Mouse (Mus musculus) stomach, embryonic 14.5 days (tissue): Measurements from ENCODE around the gene Myo19. TPM values are rescaled to one million over a fixed set of nuclear protein-coding genes. Genes with fewer than 3 reads are reported as not detected.

ENCODE experiments used
- ATAC-seq: fragments of 200-750 bp; cut with Nextera tagmentation; 2 replicates; pipeline ENCODE4 v1.8.0; 2017; ENCODE audit warnings: low read depth, moderate TSS enrichment; ENCODE audit not compliant: insufficient number of reproducible peaks, insufficient read depth, low FRiP score
- H3K27ac ChIP-seq: fragments of 300-500 bp; sonication (generic); 2 replicates; pipeline ENCODE4 v1.5.1; 2014; ENCODE audit warnings: mild to moderate bottlenecking, low read length, moderate library complexity, mixed read lengths
- H3K27me3 ChIP-seq: fragments of 300-500 bp; sonication (generic); 2 replicates; pipeline ENCODE4 v1.6.1; 2014; ENCODE audit warnings: low read length, control low read depth, mixed read lengths; ENCODE audit not compliant: control insufficient read depth, insufficient read depth
- H3K36me3 ChIP-seq: fragments of 300-500 bp; sonication (generic); 2 replicates; pipeline ENCODE4 v1.6.1; 2014; ENCODE audit warnings: mild to moderate bottlenecking, control low read depth, low read length, moderate library complexity, mixed read lengths; ENCODE audit not compliant: control insufficient read depth, insufficient read depth
- H3K4me1 ChIP-seq: fragments of 300-500 bp; sonication (generic); 2 replicates; pipeline ENCODE4 v1.6.1; 2014; ENCODE audit warnings: low read length, control low read depth, mixed read lengths; ENCODE audit not compliant: control insufficient read depth, insufficient read depth
- H3K4me2 ChIP-seq: fragments of 300-500 bp; sonication (generic); replicated peaks from 2 replicates; pipeline ENCODE4 v1.6.1; 2014; ENCODE audit warnings: low read depth, low read length, control low read depth
- H3K4me3 ChIP-seq: fragments of 300-500 bp; sonication (generic); 2 replicates; pipeline ENCODE4 v1.5.1; 2014; ENCODE audit warnings: low read depth, low read length, control low read depth
- H3K9ac ChIP-seq: fragments of 300-500 bp; sonication (generic); replicated peaks from 2 replicates; pipeline ENCODE4 v1.6.1; 2014; ENCODE audit warnings: low read depth, mild to moderate bottlenecking, control low read depth, low read length, moderate library complexity, mixed read lengths
- H3K9me3 ChIP-seq: fragments of 300-500 bp; sonication (generic); 2 replicates; pipeline ENCODE4 v1.6.1; 2016; ENCODE audit warnings: low read depth, low read length, control low read depth; ENCODE audit not compliant: control insufficient read depth
- WGBS: fragments of 180-500 bp; shearing (Covaris S2); extraction: QIAGEN DNeasy Blood & Tissue Kit; methylation state at CpG from one replicate; pipeline ENCODE4 v1.1.7; 2014; 5-methylcytosine and 5-hydroxymethylcytosine counted together
- polyA plus RNA-seq: library from polyadenylated mRNA; unstranded; fragments of >200 nt; fragmentation: Nextera tagmentation; extraction: Ambion mirVana; gene quantifications from 2 replicates; pipeline ENCODE4 v1.2.1, GENCODE M21; 2014

The Myo19 gene
- polyA plus RNA-seq, 1 experiment from 2014 or later = 9.3 TPM

DNA sequence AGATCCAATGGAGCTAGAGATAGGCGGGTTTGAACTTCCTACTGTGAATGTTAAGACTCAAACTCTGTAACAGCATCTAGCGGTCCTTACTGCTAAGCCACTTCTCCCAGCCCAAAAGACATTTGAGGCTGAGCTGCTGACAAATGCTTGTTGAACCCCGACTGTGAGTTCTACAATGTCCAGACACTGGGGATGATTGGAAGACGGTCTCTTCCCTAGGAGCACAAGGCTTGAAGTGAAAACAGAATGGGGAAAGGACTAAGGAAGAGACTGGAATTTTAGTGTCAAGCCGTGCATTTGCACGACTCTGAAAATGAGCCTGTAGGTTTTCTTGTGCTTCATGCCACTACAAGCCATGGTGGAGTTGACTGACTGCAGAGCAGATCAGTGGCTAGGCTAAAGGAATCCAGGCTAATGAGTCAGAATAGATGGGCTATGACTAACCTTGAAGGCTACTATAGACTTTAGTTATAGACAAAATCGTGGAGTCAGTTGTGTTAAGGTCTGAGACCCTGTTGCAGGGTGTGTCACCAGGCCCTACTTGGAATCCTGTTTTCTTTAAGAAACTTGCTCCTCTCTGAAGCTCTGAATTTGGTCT is 36.9 kb downstream of the Myo19 start:
- no peak for ATAC-seq
- H3K9ac ChIP-seq = no peak overlapping the region
- H3K27me3 ChIP-seq = no peaks in the 10 kb centered on the region
- H3K4me3 ChIP-seq = peak overlapping the region; percentile 84
- peaks cover 8% of the 10 kb centered on the region for H3K36me3 ChIP-seq
- WGBS = 61% methylated on average over 7 of the region's 7 CpGs
- peak overlapping the region; percentile 46; the same call in 1 of the 2 replicates for H3K4me2 ChIP-seq
- no peak overlapping the region for H3K27ac ChIP-seq
- H3K9me3 ChIP-seq = no peaks in the 10 kb centered on the region
- H3K4me1 ChIP-seq = no peaks in the 10 kb centered on the region

DNA sequence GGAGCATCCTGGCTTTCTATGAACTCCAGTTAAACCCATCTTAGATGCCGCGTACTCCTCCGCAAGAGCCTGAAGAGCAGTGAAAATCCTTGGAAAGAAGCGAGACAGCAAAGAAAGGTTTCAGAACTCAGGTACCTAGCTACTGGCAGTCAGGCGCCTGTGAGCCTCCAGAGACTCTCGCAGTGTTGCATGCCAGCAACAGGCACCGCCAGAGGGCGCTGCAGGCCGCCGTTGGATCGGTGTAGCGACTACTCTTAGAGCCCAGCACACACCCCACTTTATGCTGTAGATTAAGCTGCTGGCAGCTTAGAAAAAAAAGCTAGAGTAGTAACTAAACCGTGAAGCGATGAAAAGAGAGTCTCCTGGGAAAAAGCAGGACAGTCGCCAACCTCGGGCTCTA is 38.5 kb downstream of the Myo19 start:
- Histone ChIP-seq H3K36me3 (no peaks in the 10 kb centered on the region; the same call in 1 of the 2 replicates), H3K27me3 (no peaks in the 10 kb centered on the region), H3K27ac (no peak overlapping the region), H3K4me3 (no peak overlapping the region), H3K9ac (no peak overlapping the region), H3K4me1 (no peaks in the 10 kb centered on the region), H3K9me3 (no peaks in the 10 kb centered on the region), H3K4me2 (peak overlapping the region; percentile 28)
- ATAC-seq = peak; percentile 77; the same call in 1 of the 2 replicates
- 5% methylated on average over 16 of the region's 16 CpGs for WGBS

DNA sequence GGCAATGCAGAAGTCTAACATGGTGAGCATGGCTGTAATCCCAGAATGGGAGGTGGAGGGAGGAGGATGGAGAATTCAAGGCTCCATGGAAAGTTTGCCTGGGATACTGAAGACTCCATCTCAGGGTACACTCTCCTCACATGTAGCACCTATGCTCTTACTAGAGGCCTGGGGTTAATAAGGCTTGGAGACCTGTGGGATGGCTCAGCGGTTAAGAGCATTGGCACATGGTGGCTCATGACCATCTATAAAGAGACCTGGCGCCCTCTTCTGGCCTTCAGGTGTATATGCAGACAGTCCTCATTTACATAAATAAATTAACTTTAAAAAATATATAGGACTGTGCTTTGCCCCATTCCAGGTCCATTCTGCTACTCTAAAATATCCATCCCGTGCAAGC is 39.3 kb downstream of the Myo19 start:
- H3K9ac ChIP-seq = no peak overlapping the region
- no peaks in the 10 kb centered on the region for H3K9me3 ChIP-seq
- H3K4me2 ChIP-seq = no peak overlapping the region
- H3K4me1 ChIP-seq = no peaks in the 10 kb centered on the region
- H3K27me3 ChIP-seq = no peaks in the 10 kb centered on the region
- H3K36me3 ChIP-seq = no peaks in the 10 kb centered on the region
- no peak for ATAC-seq
- no peak overlapping the region for H3K4me3 ChIP-seq
- no peak overlapping the region for H3K27ac ChIP-seq
- WGBS = 44% methylated on average over 3 of the region's 3 CpGs

DNA sequence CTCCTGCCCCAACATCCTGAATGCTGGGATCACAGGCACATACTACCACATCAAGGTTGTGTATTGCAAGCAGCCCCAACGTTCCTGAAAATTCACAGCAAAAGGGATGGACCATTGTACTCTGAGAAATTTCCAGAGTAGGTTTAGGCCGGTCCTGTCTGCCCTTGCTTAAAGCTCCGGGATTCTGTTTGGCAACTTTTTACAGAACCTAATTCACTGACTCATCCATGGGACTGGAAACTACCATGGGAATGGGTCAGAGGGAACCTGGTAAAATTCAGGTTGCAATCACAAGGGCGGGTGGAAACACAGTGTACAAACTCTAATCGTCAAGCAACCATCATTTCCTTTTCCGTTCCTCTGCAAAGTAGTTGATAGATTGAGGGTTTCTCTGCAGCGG is 40.0 kb downstream of the Myo19 start:
- no peaks in the 10 kb centered on the region for H3K9me3 ChIP-seq
- no peaks in the 10 kb centered on the region for H3K4me1 ChIP-seq
- 68% methylated on average over 7 of the region's 7 CpGs for WGBS
- H3K27ac ChIP-seq = no peak overlapping the region
- ATAC-seq = no peak
- H3K27me3 ChIP-seq = no peaks in the 10 kb centered on the region
- no peaks in the 10 kb centered on the region for H3K36me3 ChIP-seq
- no peak overlapping the region for H3K4me2 ChIP-seq
- no peak overlapping the region for H3K4me3 ChIP-seq
- no peak overlapping the region for H3K9ac ChIP-seq

DNA sequence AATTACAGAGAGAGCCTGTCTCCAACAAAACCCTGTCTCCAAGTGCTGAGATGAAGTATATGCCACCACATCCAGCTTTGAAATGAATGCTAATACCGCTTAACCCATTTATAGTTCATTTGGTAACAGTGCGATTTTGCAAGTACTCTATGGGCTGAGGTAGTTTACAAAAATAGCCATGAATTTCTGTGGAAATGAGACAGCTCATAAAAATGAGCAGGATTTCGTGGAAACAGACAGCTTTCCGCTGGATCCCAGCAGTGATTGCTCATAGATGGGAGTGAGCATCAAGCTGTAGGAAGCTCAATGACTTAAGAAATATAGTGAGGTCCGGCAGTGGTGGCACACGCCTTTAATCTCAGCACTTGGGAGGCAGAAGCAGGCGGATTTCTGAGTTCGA is 41.0 kb downstream of the Myo19 start:
- Histone ChIP-seq H3K4me2 (no peak overlapping the region), H3K27ac (no peak overlapping the region), H3K9ac (no peak overlapping the region), H3K27me3 (no peaks in the 10 kb centered on the region), H3K4me3 (no peak overlapping the region), H3K9me3 (no peaks in the 10 kb centered on the region), H3K36me3 (no peaks in the 10 kb centered on the region), H3K4me1 (no peaks in the 10 kb centered on the region)
- 89% methylated on average over 8 of the region's 8 CpGs for WGBS
- ATAC-seq = no peak

DNA sequence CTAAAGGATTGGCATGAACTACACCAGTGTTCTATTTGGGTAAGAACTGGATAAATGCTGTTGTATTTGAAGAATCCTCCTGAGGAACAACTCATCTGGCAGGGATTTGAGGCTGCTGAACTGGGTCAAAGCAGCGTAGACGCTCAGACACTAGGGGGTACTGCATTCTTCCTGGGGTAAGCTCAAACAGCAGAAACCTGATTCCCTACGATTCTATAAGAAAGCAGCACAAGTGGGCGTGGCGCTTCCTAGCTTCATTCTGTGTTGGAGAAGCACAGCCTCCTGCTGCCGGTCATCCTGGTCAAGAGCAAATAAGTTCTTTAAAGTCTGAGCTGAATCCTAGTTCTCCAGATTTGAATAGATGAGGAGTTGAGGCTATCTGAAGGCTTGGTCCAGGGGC is 52.3 kb downstream of the Myo19 start:
- Histone ChIP-seq H3K27ac (no peak overlapping the region), H3K9me3 (no peaks in the 10 kb centered on the region), H3K27me3 (no peaks in the 10 kb centered on the region), H3K36me3 (no peaks in the 10 kb centered on the region), H3K4me2 (no peak overlapping the region), H3K4me1 (no peaks in the 10 kb centered on the region), H3K9ac (no peak overlapping the region), H3K4me3 (no peak overlapping the region)
- no peak for ATAC-seq
- WGBS = 13% methylated on average over 6 of the region's 6 CpGs

DNA sequence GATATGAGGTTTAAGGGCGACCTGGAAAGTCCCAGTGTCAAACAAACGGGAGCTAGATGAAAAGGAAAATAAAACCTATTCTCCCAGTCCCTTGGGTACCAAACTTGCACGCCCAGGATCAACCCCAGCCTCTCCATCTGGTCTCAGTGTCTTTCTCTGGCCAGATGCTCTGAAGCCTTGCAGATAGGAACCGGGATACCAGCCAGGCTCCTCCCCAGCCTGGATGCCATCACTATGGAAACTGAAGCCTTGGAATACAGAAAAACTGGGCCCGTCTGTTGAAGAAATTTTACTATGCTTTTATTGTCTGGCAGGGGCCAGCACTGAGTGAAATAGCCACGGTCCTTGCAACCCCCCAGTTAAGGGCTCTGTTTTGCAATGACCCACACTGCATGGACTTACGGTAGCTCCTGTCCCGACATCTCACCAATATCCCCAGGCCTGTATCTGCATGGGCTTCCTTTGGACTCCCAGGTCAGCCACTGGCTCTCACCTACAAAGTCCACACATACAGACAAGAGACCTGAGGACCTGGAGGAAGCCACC is 59.6 kb downstream of the Myo19 start:
- H3K4me1 ChIP-seq = 0 out of 2 replicates have a peak, but pooled peaks cover 2% of the 10 kb centered on the region
- no peaks in the 10 kb centered on the region for H3K27me3 ChIP-seq
- H3K4me2 ChIP-seq = no peak overlapping the region
- H3K36me3 ChIP-seq = no peaks in the 10 kb centered on the region
- no peak overlapping the region for H3K4me3 ChIP-seq
- no peak for ATAC-seq
- no peaks in the 10 kb centered on the region for H3K9me3 ChIP-seq
- no peak overlapping the region for H3K27ac ChIP-seq
- WGBS = 61% methylated on average over 8 of the region's 8 CpGs
- H3K9ac ChIP-seq = no peak overlapping the region

DNA sequence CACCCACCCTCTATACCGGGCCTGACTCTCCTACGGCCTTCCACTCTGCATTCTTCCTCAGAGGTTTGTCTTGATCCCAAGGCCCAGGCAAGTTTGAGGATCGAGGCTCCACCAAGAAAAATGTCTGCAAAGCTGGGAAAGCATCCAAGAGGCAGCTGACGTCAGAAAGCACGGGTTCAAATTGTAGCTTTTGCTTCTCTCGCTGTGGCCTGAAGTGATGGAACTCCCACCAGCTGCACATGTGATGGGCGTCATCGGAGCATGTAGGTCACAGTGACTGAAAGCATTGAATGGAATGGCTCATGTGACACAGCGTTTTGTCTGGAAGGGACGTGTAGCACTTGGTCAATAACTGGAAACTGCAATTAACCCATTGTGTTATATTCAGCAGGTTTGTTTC is 60.2 kb downstream of the Myo19 start:
- Histone ChIP-seq H3K4me2 (no peak overlapping the region), H3K27me3 (no peaks in the 10 kb centered on the region), H3K36me3 (no peaks in the 10 kb centered on the region), H3K9me3 (no peaks in the 10 kb centered on the region), H3K9ac (no peak overlapping the region), H3K4me1 (0 out of 2 replicates have a peak, but pooled peaks cover 2% of the 10 kb centered on the region), H3K27ac (no peak overlapping the region), H3K4me3 (no peak overlapping the region)
- no peak for ATAC-seq
- WGBS = 71% methylated on average over 10 of the region's 10 CpGs

DNA sequence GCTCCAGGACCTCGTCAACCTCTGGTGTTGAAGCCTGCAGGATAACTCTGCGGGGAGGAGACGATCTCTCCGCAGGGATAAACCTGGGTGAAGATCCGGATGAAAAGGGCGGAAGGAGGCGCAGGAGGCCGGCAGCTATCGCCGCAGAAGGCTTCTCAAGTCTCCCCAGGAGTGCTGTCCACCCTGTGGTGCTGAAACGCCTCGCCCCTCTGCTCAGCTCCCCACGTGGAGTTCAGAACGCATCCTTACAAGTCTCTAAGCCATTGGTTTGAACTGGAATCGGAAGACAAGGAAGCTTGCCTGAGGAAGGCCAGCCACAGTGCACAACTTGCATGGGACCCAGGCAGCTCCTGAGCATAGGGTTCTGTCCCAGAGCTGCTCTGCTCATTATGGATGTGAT is 64.0 kb downstream of the Myo19 start:
- Histone ChIP-seq H3K4me1 (0 out of 2 replicates have a peak, but pooled peaks cover 2% of the 10 kb centered on the region), H3K4me2 (peak overlapping the region; percentile 32), H3K9ac (no peak overlapping the region), H3K27me3 (no peaks in the 10 kb centered on the region), H3K27ac (no peak overlapping the region), H3K4me3 (no peak overlapping the region), H3K36me3 (no peaks in the 10 kb centered on the region), H3K9me3 (no peaks in the 10 kb centered on the region)
- WGBS = under 1% methylated on average over 15 of the region's 15 CpGs
- no peak for ATAC-seq
